Mouse (Mus musculus): Measurements from ENCODE around the gene Chic1. TPM values are rescaled to one million over a fixed set of nuclear protein-coding genes. Genes with fewer than 3 reads are reported as not detected.

The Chic1 gene
- total RNA-seq (2022), result under 1 TPM; 0.18 to 0.29 (median 0.19) TPM

DNA sequence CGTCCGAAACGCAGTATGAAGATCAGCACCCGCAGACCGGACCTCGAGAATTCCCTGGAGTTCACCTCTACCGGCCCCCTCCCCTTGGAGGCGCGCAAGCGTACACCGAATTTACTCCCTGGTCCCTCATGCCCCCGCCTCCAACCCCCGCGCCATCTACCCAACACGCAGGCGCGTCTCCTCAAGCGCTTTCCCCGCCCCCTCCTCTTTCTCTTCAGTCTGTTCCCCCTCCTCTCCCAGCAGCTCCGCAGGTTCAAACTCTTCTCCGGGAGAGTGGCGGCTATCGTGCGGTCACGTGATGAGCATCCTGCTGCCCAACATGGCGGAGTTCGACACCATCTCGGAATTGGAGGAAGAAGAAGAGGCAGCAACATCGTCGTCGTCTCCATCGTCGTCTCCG is at the start of gene Chic1:
TSS of gene Chic1 (plus strand) at position 190 of the 400 bp plus-strand sequence.
- peak; percentile 5 to 7 for DNase-seq (ENCODE audit: low spot score in 2 of 2)

DNA sequence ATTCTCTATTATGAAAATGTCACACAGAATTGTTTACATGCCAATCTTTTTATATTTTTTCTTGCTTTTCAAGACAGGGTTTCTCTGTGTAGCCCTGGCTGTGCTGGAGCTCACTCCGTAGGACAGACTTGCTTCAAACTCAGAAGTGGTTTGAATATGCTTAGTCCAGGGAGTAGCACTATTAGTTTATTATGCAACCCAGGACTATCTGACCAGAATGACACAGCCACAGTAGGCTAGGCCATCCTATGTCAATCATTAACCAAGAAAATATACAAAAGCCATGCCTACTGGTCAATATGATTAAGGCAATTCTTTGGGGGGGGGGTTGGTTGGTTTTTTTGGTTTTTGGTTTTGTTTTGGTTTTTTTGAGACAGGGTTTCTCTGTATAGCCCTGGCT is 48.0 kb upstream of the Chic1 start:
- DNase-seq (ENCODE audit: low spot score in 2 of 2), result no peak

- DNase-seq (ENCODE audit: low spot score in 2 of 2), result no peak
Observed at GRCm38 (mm10) chrX:103311723-103312122, 44.6 kb upstream of the Chic1 start.

- DNase-seq (ENCODE audit: low spot score in 2 of 2), result no peak
Observed at GRCm38 (mm10) chrX:103314146-103314545, 42.1 kb upstream of the Chic1 start.

DNA sequence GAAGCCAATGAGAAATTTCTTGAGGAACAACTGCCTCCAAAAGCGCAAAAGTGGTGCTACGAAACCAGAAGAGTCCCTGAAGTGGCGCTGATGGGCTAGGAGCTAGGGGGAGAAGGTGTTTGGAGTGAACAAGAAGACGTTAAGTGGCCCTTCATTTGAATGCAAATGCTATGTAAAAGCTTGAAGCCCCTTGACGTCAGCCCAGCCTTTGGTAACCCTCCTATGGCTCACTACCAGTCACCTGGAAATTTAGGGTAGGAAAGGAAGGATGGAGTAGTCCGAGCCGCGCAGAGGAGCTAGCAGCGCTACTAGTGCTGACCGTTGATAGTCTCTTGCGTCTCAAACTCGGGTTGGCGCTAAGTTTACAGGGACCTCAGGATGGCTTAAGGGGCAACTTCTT is 35.1 kb upstream of the Chic1 start, which contains the start of gene Cdx4:
TSS of gene Cdx4 (plus strand) at position 253 of the 400 bp plus-strand sequence.
- DNase-seq (ENCODE audit: low spot score in 2 of 2), result no peak

- no peak for DNase-seq (ENCODE audit: low spot score in 2 of 2)
Observed at GRCm38 (mm10) chrX:103325900-103326299, 30.4 kb upstream of the Chic1 start.

DNA sequence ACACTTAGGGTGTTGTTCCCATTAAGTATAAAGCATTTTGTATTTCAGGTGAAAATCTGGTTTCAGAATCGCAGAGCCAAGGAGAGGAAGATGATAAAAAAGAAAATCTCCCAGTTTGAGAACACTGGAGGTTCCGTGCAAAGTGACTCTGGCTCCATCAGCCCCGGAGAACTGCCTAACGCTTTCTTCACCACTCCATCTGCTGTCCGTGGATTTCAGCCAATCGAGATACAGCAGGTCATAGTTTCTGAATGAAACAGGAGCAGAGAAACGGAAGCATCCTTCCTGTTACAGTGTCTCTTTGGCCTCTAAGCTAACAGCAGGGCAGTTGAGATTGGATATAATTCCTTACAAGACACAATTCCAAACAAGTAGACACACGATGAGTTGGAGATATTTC is 26.9 kb upstream of the Chic1 start:
- no peak for DNase-seq (ENCODE audit: low spot score in 2 of 2)

- no peak for DNase-seq (ENCODE audit: low spot score in 2 of 2)
Observed at GRCm38 (mm10) chrX:103331125-103331858, 25.0 kb upstream of the Chic1 start.

DNA sequence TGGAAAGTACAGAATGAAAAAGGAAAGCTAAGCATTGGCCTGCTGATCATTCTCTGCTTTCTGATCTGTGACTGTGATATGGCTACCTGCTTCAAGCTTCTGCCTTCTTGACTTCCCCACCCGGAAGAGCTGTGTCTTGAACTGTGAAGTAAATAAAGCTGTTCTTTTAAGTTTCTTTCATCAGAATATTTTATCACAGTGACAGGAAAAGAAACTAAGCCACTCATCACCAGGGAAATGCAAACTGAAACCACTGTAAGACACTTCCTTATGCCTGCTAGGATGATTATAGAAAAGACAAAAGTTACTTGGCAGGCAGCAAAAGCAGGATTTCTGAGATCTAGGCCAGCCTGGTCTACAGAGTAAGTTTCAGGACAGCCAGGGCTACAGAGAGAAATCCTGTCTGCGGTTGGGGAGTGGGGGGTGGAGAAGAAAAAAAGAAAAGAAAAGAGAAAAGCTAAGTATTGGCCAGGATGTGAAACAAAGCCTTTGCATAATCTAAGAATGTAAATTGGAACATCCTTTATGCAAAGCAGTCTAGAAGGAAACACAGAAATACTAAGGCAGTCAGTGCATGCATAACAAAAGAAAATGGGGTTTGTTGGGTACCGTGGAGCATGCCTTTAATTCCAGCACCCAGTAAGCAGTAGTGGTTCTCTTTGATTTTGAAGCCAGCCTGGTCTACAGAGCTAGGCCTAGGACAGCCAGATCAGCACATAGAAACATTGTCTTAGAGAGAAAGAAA is 14.7 kb upstream of the Chic1 start:
- no peak for DNase-seq (ENCODE audit: low spot score in 2 of 2)

- DNase-seq (ENCODE audit: low spot score in 2 of 2), result no peak
Observed at GRCm38 (mm10) chrX:103355784-103356183, 492 bp upstream of the Chic1 start.

DNA sequence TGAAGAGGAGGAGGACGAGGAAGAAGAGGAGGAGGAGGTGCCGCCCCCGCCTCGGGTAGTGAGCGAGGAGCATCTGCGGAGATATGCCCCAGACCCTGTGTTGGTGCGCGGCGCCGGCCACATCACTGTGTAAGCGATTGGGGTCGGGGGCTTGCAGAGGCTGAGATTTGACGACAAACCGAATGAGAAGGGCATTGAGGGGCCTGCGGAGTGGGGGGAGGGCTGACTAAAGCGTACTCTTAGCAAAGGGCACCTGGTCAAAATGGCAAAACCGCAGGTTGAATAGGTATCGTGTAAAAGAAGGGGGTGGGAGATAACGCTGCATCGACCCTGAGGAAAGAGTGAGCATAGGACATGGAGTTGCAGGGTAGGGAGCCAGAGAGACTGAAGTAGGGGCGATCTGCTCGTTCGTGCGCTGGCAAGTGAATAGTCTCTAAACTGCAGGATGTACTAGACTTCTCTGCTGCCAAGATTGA is 523 bp downstream of the Chic1 start:
- no peak for DNase-seq (ENCODE audit: low spot score in 2 of 2)

GRCm38 (mm10) chrX:103366201-103366600 is 9.9 kb downstream of the Chic1 start:
- DNase-seq (ENCODE audit: low spot score in 2 of 2), result no peak

- no peak for DNase-seq (ENCODE audit: low spot score in 2 of 2)
Observed at GRCm38 (mm10) chrX:103368650-103369049, 12.4 kb downstream of the Chic1 start.

- DNase-seq (ENCODE audit: low spot score in 2 of 2), result no peak
Observed at GRCm38 (mm10) chrX:103371221-103371620, 14.9 kb downstream of the Chic1 start.

GRCm38 (mm10) chrX:103371627-103372026 is 15.4 kb downstream of the Chic1 start:
- no peak for DNase-seq (ENCODE audit: low spot score in 2 of 2)

- no peak for DNase-seq (ENCODE audit: low spot score in 2 of 2)
Observed at GRCm38 (mm10) chrX:103374250-103374649, 18.0 kb downstream of the Chic1 start.

- DNase-seq (ENCODE audit: low spot score in 2 of 2), result no peak
Observed at GRCm38 (mm10) chrX:103384528-103384927, 28.3 kb downstream of the Chic1 start.

DNA sequence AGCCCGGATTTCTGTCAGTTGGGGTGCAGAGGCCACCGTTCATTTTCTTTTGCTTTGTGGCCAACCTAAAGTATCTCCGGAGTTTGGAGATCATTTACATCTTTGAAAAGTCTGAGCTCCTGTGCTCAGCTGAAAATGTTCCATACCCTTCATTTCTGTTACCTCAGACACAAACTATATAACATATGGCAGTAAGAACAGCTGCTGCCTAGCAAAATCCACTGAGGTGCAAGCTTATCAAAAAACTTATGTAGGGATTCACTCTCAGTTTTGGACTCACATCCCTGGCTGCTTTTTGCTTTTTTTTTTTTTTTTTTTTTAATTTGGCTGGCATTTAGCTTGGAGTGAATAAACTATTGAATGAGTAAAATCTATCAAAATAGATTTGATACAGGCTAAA is 31.9 kb downstream of the Chic1 start:
- no peak for DNase-seq (ENCODE audit: low spot score in 2 of 2)

DNA sequence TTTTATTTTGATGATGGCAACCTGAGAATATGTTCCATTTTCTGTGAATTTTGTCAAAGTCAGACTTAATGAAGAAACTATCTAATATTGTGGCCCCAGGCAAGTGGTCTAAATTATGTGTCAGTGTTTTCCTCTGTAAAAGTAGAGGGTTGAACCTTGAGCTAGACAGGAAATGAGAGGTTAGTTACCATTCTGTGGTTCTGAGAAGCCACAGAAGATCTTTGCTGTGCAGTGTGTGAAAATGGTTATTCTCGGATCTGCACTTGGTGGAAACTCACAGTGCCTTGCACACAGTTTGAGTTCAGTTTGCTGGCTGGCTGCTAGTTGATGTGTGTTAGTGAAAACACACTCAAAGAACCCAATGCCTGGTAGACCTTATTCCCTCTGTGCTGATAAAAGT is 37.6 kb downstream of the Chic1 start:
- DNase-seq (ENCODE audit: low spot score in 2 of 2), result no peak

- DNase-seq (ENCODE audit: low spot score in 2 of 2), result no peak
Observed at GRCm38 (mm10) chrX:103405021-103405420, 48.7 kb downstream of the Chic1 start.

DNA sequence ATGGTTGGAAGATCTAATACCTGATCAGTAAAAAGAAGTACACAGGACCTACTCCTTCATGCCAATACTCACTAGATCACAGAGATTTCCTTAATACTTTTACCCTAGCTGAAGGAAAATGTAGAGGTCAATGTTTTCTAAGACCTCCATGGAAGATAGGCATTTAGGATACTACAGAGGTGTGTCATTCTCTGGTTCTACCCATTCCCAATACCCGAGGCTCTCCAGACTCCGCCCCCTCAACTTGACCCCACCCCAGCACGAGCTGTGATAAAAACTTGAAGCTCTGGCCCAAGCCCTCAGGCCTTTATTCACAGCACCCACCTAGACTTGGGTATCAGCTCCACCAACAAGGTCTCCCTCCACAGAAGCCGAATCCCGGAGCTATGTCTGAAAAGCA is 57.9 kb downstream of the Chic1 start, which contains the start of gene Tsx:
TSS of gene Tsx (plus strand) at position 301 of the 400 bp plus-strand sequence.
- DNase-seq (ENCODE audit: low spot score in 2 of 2), result no peak

- no peak for DNase-seq (ENCODE audit: low spot score in 2 of 2)
Observed at GRCm38 (mm10) chrX:103421710-103422109, 65.4 kb downstream of the Chic1 start, which contains the start of gene Gm26992. Gene Gm26992, plus strand, starts transcription at chrX:103422010.

Measured in gastrocnemius, adult 8-10 months (tissue).